In genomic region chrX:136196873-136197272, GRCm38 (mm10) we compare ENCODE assay signal across 10 mouse cellular contexts. TPM values are rescaled to one million over a fixed set of nuclear protein-coding genes. Genes with fewer than 3 reads are reported as not detected.
A peak's percentile ranks its signal among the peaks of the same experiment; 100 is the strongest.
DNase-seq lines count a peak whose midpoint lies in the region; ATAC-seq and TF ChIP-seq lines count a peak whose summit lies in the region.
"Had no signal": no experiment of that assay in that cellular context is flagged by ENCODE, and none has a peak within 500 bp of the region (broad histone marks: within the 10 kb centered on the region; RNA-seq: fewer than 3 reads in every experiment).

No protein-coding gene starts in this region.

- no peaks in the 10 kb centered on the region for H3K27me3 ChIP-seq in hindbrain, embryonic 11.5 days (ENCODE audit: control insufficient read depth, insufficient read depth, low read length)
- no peaks in the 10 kb centered on the region for H3K27me3 ChIP-seq in hindbrain, embryonic 14.5 days (ENCODE audit: control insufficient read depth, insufficient read depth, low read length)
- H3K27me3 ChIP-seq: embryonic facial prominence, embryonic 15.5 days had no signal

- H3K9ac ChIP-seq in hindbrain, embryonic 11.5 days (ENCODE audit: low read depth, low read length): no peak overlapping the region
- no peak overlapping the region for H3K9ac ChIP-seq in hindbrain, embryonic 14.5 days
- H3K9ac ChIP-seq in ES-E14 (ENCODE audit: insufficient read depth, low read depth, low read length, poor library complexity, severe bottlenecking): no peak overlapping the region
- H3K9ac ChIP-seq: embryonic facial prominence, embryonic 15.5 days had no signal

- H3K9me3 ChIP-seq in hindbrain, embryonic 11.5 days (ENCODE audit: control insufficient read depth, low read length): no peaks in the 10 kb centered on the region
- no peaks in the 10 kb centered on the region for H3K9me3 ChIP-seq in hindbrain, embryonic 14.5 days (ENCODE audit: control insufficient read depth, low read length)
- H3K9me3 ChIP-seq in ES-E14 (ENCODE audit: control insufficient read depth, insufficient read depth, low read depth, low read length): no peaks in the 10 kb centered on the region
- H3K9me3 ChIP-seq: embryonic facial prominence, embryonic 15.5 days had no signal

- H3K4me3 ChIP-seq in hindbrain, embryonic 11.5 days (ENCODE audit: low read depth, low read length): no peak overlapping the region
- no peak overlapping the region for H3K4me3 ChIP-seq in hindbrain, embryonic 14.5 days (replicated peaks; ENCODE audit: low read length)
- no peak overlapping the region for H3K4me3 ChIP-seq in ES-E14 (ENCODE audit: insufficient read depth in 1 of 2, low read depth in 1 of 2, low read length in 2 of 2, poor library complexity in 1 of 2, severe bottlenecking in 1 of 2)
- H3K4me3 ChIP-seq: embryonic facial prominence, embryonic 15.5 days had no signal

- no peak for ATAC-seq in hindbrain, embryonic 11.5 days (ENCODE audit: low FRiP score)
- no peak for ATAC-seq in hindbrain, embryonic 14.5 days (ENCODE audit: low FRiP score)
- no peak for ATAC-seq in monocyte, adult 5-6 weeks (replicated peaks; ENCODE audit: insufficient number of reproducible peaks, low FRiP score, low TSS enrichment, poor library complexity, severe bottlenecking)

- H3K4me2 ChIP-seq in hindbrain, embryonic 11.5 days (replicated peaks; ENCODE audit: low read depth, low read length): no peak overlapping the region
- no peak overlapping the region for H3K4me2 ChIP-seq in hindbrain, embryonic 14.5 days (replicated peaks)
- H3K4me2 ChIP-seq: embryonic facial prominence, embryonic 15.5 days had no signal

- no peaks in the 10 kb centered on the region for H3K4me1 ChIP-seq in hindbrain, embryonic 11.5 days (replicated peaks; ENCODE audit: control insufficient read depth, insufficient read depth, low read length)
- no peaks in the 10 kb centered on the region for H3K4me1 ChIP-seq in hindbrain, embryonic 14.5 days (replicated peaks; ENCODE audit: control insufficient read depth, insufficient read depth, low read length)
- H3K4me1 ChIP-seq in ES-E14 (ENCODE audit: control insufficient read depth in 2 of 2, insufficient read depth in 2 of 2, low read length in 2 of 2, poor library complexity in 1 of 2): no peaks in the 10 kb centered on the region
- H3K4me1 ChIP-seq: embryonic facial prominence, embryonic 15.5 days had no signal

- H3K36me3 ChIP-seq in hindbrain, embryonic 11.5 days (ENCODE audit: control insufficient read depth, insufficient read depth, low read length): no peaks in the 10 kb centered on the region
- H3K36me3 ChIP-seq in hindbrain, embryonic 14.5 days (replicated peaks; ENCODE audit: control insufficient read depth, insufficient read depth): no peaks in the 10 kb centered on the region
- no peaks in the 10 kb centered on the region for H3K36me3 ChIP-seq in ES-E14 (ENCODE audit: control insufficient read depth, insufficient read depth, low read length, poor library complexity, severe bottlenecking)
- H3K36me3 ChIP-seq: embryonic facial prominence, embryonic 15.5 days had no signal

- WGBS in hindbrain, embryonic 11.5 days: 65% methylated on average over 1 of the region's 1 CpGs
- WGBS in hindbrain, embryonic 14.5 days: 57% methylated on average over 1 of the region's 1 CpGs

- DNase-seq in hindbrain, embryonic 11.5 days (ENCODE audit: low spot score): peak; percentile 49
- no peak for DNase-seq in hindbrain, embryonic 14.5 days (ENCODE audit: low spot score)
- DNase-seq in 416B (ENCODE audit: low read depth) (peak; percentile 15), ES-E14 (ENCODE audit: low read depth, low spot score) (peak; percentile 50)
- peak; percentile 23 for DNase-seq in embryo, embryonic 10 days (ENCODE audit: low spot score)
- peak; percentile 33 for DNase-seq in lung, postnatal 14 days
- no peak for DNase-seq in heart, adult 8-10 months (ENCODE audit: low spot score)

- no peak overlapping the region for H3K27ac ChIP-seq in hindbrain, embryonic 11.5 days (ENCODE audit: low read depth, low read length)
- no peak overlapping the region for H3K27ac ChIP-seq in hindbrain, embryonic 14.5 days
- H3K27ac ChIP-seq in ES-E14 (ENCODE audit: insufficient read depth, low read depth, low read length, poor library complexity, severe bottlenecking): no peak overlapping the region
- H3K27ac ChIP-seq: embryonic facial prominence, embryonic 15.5 days had no signal

- in situ Hi-C loops in ES-E14 (cut with MboI; ENCODE audit: low sequenced_read_pairs in 2 of 2, unreplicated experiment in 2 of 2): no loop called here

TF ChIP-seq in ES-E14, 5 proteins besides CTCF, POLR2A, EP300 and RAD21:
- TF ChIP-seq ZC3H11A (IDR thresholded peaks at IDR 0.05; ENCODE audit: borderline replicate concordance, low read depth, low read length): peak; percentile 71
- no peak for TF ChIP-seq ZNF384 (IDR thresholded peaks at IDR 0.05; ENCODE audit: low read depth, low read length)

RNA-seq across cellular contexts. Expression of gene Tceal5, which starts 6.8 kb away (rescaled TPM):
- 2.6 TPM in 2 replicates for polyA plus RNA-seq in hindbrain, embryonic 11.5 days (2014; fragmentation: Nextera tagmentation; extraction: Ambion mirVana)
- polyA plus RNA-seq in hindbrain, embryonic 14.5 days (2014; fragmentation: Nextera tagmentation; extraction: Ambion mirVana): 11.1 and 13.6 TPM in 2 replicates
- total RNA-seq in ES-E14 (2012; rRNA removed): 1.6 and 6.2 TPM in 2 replicates
- not detected in 3 replicates for total RNA-seq in monocyte, adult 5-6 weeks (2017)
- total RNA-seq in heart, adult 8-10 months (2022): not detected

RNA-seq across cellular contexts. Expression of gene Tceal7, which starts 17.7 kb away (rescaled TPM):
- polyA plus RNA-seq in hindbrain, embryonic 11.5 days (2014; fragmentation: Nextera tagmentation; extraction: Ambion mirVana): 0.82 and 1.3 TPM in 2 replicates
- polyA plus RNA-seq in hindbrain, embryonic 14.5 days (2014; fragmentation: Nextera tagmentation; extraction: Ambion mirVana): 2.0 and 2.3 TPM in 2 replicates
- total RNA-seq in ES-E14 (2012; rRNA removed): 1.2 and 2.8 TPM in 2 replicates
- total RNA-seq in monocyte, adult 5-6 weeks (2017): not detected in 3 replicates
- 1 to 10 TPM in 1 of 4 experiments, under 1 TPM in 2, not detected in 1; 0.75 to 1.0 (median 0.97) TPM for total RNA-seq in heart, adult 8-10 months (2022)
- polyA plus RNA-seq: small intestine, adult 2 months had no signal

RNA-seq across cellular contexts. Expression of gene Bex1, which starts 18.4 kb away (rescaled TPM):
- 99.1 and 107 TPM in 2 replicates for polyA plus RNA-seq in hindbrain, embryonic 11.5 days (2014; fragmentation: Nextera tagmentation; extraction: Ambion mirVana)
- polyA plus RNA-seq in hindbrain, embryonic 14.5 days (2014; fragmentation: Nextera tagmentation; extraction: Ambion mirVana): 218 and 221 TPM in 2 replicates
- total RNA-seq in ES-E14 (2012; rRNA removed): 389 and 461 TPM in 2 replicates
- total RNA-seq in monocyte, adult 5-6 weeks (2017): not detected in 3 replicates
- 1 to 10 TPM; 1.7 to 5.2 (median 2.7) TPM for total RNA-seq in heart, adult 8-10 months (2022)

RNA-seq across cellular contexts. Expression of gene Tceal8, which starts 24.7 kb away (rescaled TPM):
- polyA plus RNA-seq in hindbrain, embryonic 11.5 days (2014; fragmentation: Nextera tagmentation; extraction: Ambion mirVana): 227 and 238 TPM in 2 replicates
- 129 and 130 TPM in 2 replicates for polyA plus RNA-seq in hindbrain, embryonic 14.5 days (2014; fragmentation: Nextera tagmentation; extraction: Ambion mirVana)
- 35.5 and 76.2 TPM in 2 replicates for total RNA-seq in ES-E14 (2012; rRNA removed)
- total RNA-seq in monocyte, adult 5-6 weeks (2017): 6.5 to 17.3 TPM (median 15.9 TPM) in 3 replicates
- total RNA-seq in heart, adult 8-10 months (2022): 10 to 100 TPM in 3 of 4 experiments, 1 to 10 TPM in 1; 7.5 to 15.7 (median 13.2) TPM

RNA-seq across cellular contexts. Expression of gene Tceal9, which starts 48.0 kb away (rescaled TPM):
- 460 and 466 TPM in 2 replicates for polyA plus RNA-seq in hindbrain, embryonic 11.5 days (2014; fragmentation: Nextera tagmentation; extraction: Ambion mirVana)
- polyA plus RNA-seq in hindbrain, embryonic 14.5 days (2014; fragmentation: Nextera tagmentation; extraction: Ambion mirVana): 247 and 268 TPM in 2 replicates
- 121 and 243 TPM in 2 replicates for total RNA-seq in ES-E14 (2012; rRNA removed)
- 77.6 to 89.2 TPM (median 85.4 TPM) in 3 replicates for total RNA-seq in monocyte, adult 5-6 weeks (2017)
- 10 to 100 TPM; 14.8 to 24.2 (median 19.7) TPM for total RNA-seq in heart, adult 8-10 months (2022)

Comparison
In these comparisons a context has a peak if more than half of its experiments do, and no peak if none do; other contexts are left out.
1. DNase-seq: peak in hindbrain, embryonic 11.5 days (single experiment), 416B (single experiment), ES-E14 (single experiment), embryo, embryonic 10 days (single experiment) and lung, postnatal 14 days (single experiment); none in hindbrain, embryonic 14.5 days (single experiment) and heart, adult 8-10 months (single experiment).
2. RNA of gene Bex1, which starts 18.4 kb away (total RNA-seq): 389 to 461 TPM in ES-E14; 1.7 to 5.2 TPM in heart, adult 8-10 months and not detected in monocyte, adult 5-6 weeks; every median in the first group is over 10 times any median in the second.